Mouse (Mus musculus) forebrain, embryonic 15.5 days (tissue): ENCODE data around the gene Gm45062. TPM values are rescaled to one million over a fixed set of nuclear protein-coding genes. Genes with fewer than 3 reads are reported as not detected.

Experiments
- ATAC-seq: fragments of 200-750 bp; cut with Nextera tagmentation; replicated peaks from 2 replicates; pipeline ENCODE4 v1.8.0; 2017; ENCODE audit warnings: mild to moderate bottlenecking, moderate TSS enrichment, moderate library complexity
- H3K27ac ChIP-seq: fragments of 300-500 bp; sonication (generic); replicated peaks from 2 replicates; pipeline ENCODE4 v1.5.1; 2015; ENCODE audit warnings: mild to moderate bottlenecking, inconsistent platforms
- H3K27me3 ChIP-seq: fragments of 300-500 bp; sonication (generic); 2 replicates; pipeline ENCODE4 v1.6.1; 2015; ENCODE audit warnings: inconsistent platforms
- H3K36me3 ChIP-seq: fragments of 300-500 bp; sonication (generic); 2 replicates; pipeline ENCODE4 v1.6.1; 2015; ENCODE audit warnings: mild to moderate bottlenecking, inconsistent platforms
- H3K4me1 ChIP-seq: fragments of 300-500 bp; sonication (generic); 2 replicates; pipeline ENCODE4 v1.6.1; 2015; ENCODE audit warnings: inconsistent platforms
- H3K4me2 ChIP-seq: fragments of 300-500 bp; sonication (generic); replicated peaks from 2 replicates; pipeline ENCODE4 v1.6.1; 2015; ENCODE audit warnings: mild to moderate bottlenecking, inconsistent platforms
- H3K4me3 ChIP-seq: fragments of 300-500 bp; sonication (generic); 2 replicates; pipeline ENCODE4 v1.5.1; 2015; ENCODE audit warnings: mild to moderate bottlenecking, inconsistent platforms
- H3K9ac ChIP-seq: fragments of 300-500 bp; sonication (generic); replicated peaks from 2 replicates; pipeline ENCODE4 v1.6.1; 2015; ENCODE audit warnings: mild to moderate bottlenecking, inconsistent platforms
- H3K9me3 ChIP-seq: fragments of 300-500 bp; sonication (generic); 2 replicates; pipeline ENCODE4 v1.6.1; 2016; ENCODE audit warnings: inconsistent platforms
- WGBS: fragments of 180-500 bp; shearing (Covaris S2); methylation state at CpG from one replicate; pipeline ENCODE4 v1.1.7; 2015; ENCODE audit warnings: mixed read lengths; 5-methylcytosine and 5-hydroxymethylcytosine counted together
- polyA plus RNA-seq: library from polyadenylated mRNA; unstranded; fragments of >200 nt; fragmentation: Nextera tagmentation; extraction: Ambion mirVana; gene quantifications from 2 replicates; pipeline ENCODE4 v1.2.1, GENCODE M21; 2015

Gene Gm45062
- polyA plus RNA-seq, 1 experiment from 2014 or later: 21.8 TPM

- H3K4me3 ChIP-seq: no peak overlapping the region
- no peak overlapping the region for H3K4me2 ChIP-seq
- peak overlapping the region; percentile 63 for H3K27ac ChIP-seq
- WGBS: 78% methylated on average over 9 of the region's 9 CpGs
- H3K9ac ChIP-seq: no peak overlapping the region
- H3K36me3 ChIP-seq: no peaks in the 10 kb centered on the region
- ATAC-seq: no peak
- no peaks in the 10 kb centered on the region for H3K27me3 ChIP-seq
- H3K9me3 ChIP-seq: no peaks in the 10 kb centered on the region
- H3K4me1 ChIP-seq: peaks cover 19% of the 10 kb centered on the region; the same call in 1 of the 2 replicates
These were observed 171.5 kb downstream of the Gm45062 start for GRCm38 (mm10) chr6:8430610-8431234.

- peak; percentile 73 for ATAC-seq
- WGBS: 61% methylated on average over 9 of the region's 9 CpGs
- peak overlapping the region; percentile 35 for H3K27ac ChIP-seq
- H3K4me2 ChIP-seq: no peak overlapping the region
- H3K4me1 ChIP-seq: peaks cover 19% of the 10 kb centered on the region; the same call in 1 of the 2 replicates
- no peaks in the 10 kb centered on the region for H3K9me3 ChIP-seq
- H3K9ac ChIP-seq: no peak overlapping the region
- H3K4me3 ChIP-seq: no peak overlapping the region
- no peaks in the 10 kb centered on the region for H3K36me3 ChIP-seq
- no peaks in the 10 kb centered on the region for H3K27me3 ChIP-seq
These were observed 173.9 kb downstream of the Gm45062 start for GRCm38 (mm10) chr6:8433179-8433578.

DNA sequence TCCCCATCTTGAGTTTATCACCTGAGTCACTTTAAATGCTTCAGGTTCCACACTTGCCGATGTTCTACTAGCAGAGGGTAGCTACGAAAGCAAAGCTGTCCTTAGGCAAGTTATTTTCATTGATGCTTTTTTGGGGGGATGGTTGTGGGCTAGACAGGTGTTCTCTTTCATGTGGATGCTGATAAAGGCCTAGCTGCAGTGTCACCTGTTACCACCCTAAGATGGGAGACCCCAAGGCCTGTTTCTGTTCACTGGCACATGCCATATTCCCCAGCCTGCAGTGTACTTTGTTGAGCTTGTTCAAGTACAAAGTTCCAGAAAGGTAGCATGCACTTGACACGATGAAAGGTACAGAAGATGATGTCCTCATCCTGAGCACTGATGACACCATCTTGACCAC, 178.7 kb downstream of the Gm45062 start:
- 96% methylated on average over 3 of the region's 3 CpGs for WGBS
- Histone ChIP-seq H3K9me3 (0 out of 2 replicates have a peak, but pooled peaks cover 2% of the 10 kb centered on the region), H3K27ac (no peak overlapping the region), H3K36me3 (no peaks in the 10 kb centered on the region), H3K4me2 (no peak overlapping the region), H3K4me3 (no peak overlapping the region), H3K27me3 (no peaks in the 10 kb centered on the region), H3K4me1 (peaks cover 3% of the 10 kb centered on the region; the same call in 1 of the 2 replicates), H3K9ac (no peak overlapping the region)
- ATAC-seq: no peak

- Histone ChIP-seq H3K27me3 (no peaks in the 10 kb centered on the region), H3K36me3 (no peaks in the 10 kb centered on the region), H3K9me3 (0 out of 2 replicates have a peak, but pooled peaks cover 2% of the 10 kb centered on the region), H3K9ac (no peak overlapping the region), H3K4me3 (no peak overlapping the region), H3K4me2 (no peak overlapping the region), H3K27ac (no peak overlapping the region), H3K4me1 (peaks cover 2% of the 10 kb centered on the region; the same call in 1 of the 2 replicates)
- WGBS: 86% methylated on average over 3 of the region's 3 CpGs
- ATAC-seq: no peak
These were observed 182.6 kb downstream of the Gm45062 start for GRCm38 (mm10) chr6:8441814-8442213.

DNA sequence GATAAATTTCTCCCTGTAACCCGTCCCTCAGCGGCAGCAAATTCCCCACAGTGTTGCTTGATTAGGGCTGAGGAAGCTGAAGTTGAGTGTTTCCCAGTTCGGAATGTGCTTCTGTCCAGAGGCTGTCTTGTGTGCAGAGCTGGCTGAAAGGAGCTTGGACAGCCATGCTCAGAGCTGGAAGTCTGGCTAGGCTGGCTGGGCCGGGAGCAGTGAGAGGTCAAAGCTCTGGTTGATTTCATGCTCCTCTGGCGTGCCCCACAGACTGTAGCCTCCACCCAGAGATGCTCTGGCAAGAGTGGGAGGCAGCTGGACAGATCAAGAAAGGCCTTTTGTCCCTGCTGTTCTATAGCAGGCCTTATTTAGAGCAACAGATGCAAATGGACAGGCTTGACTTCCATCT, 187.5 kb downstream of the Gm45062 start:
- no peak overlapping the region for H3K27ac ChIP-seq
- 59% methylated on average over 5 of the region's 5 CpGs for WGBS
- H3K4me2 ChIP-seq: no peak overlapping the region
- H3K4me1 ChIP-seq: peaks cover 4% of the 10 kb centered on the region; the same call in 1 of the 2 replicates
- no peaks in the 10 kb centered on the region for H3K27me3 ChIP-seq
- no peak for ATAC-seq
- H3K36me3 ChIP-seq: no peaks in the 10 kb centered on the region
- H3K9ac ChIP-seq: no peak overlapping the region
- no peak overlapping the region for H3K4me3 ChIP-seq
- 0 out of 2 replicates have a peak, but pooled peaks cover 2% of the 10 kb centered on the region for H3K9me3 ChIP-seq

DNA sequence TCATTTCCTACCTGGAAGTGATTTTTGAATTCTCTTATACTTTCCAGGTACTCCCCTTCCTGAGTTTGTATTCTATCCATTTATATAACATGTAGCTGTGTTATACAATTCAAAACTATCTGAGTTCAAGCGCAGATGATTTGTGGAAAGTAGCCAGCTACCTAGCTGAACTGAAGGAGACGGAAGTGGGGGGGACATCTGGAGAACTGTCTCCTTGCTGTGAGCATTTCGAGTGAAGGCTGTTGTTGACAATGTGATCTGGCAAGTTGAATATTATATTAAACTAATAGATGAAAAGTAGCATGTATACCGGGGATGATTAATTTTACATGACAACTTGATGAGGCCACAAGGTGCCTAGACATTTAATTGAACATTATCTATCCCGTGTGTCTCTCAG, 196.3 kb downstream of the Gm45062 start:
- Histone ChIP-seq H3K4me1 (no peaks in the 10 kb centered on the region), H3K4me3 (no peak overlapping the region), H3K4me2 (no peak overlapping the region), H3K9ac (no peak overlapping the region), H3K36me3 (no peaks in the 10 kb centered on the region), H3K27me3 (no peaks in the 10 kb centered on the region), H3K9me3 (no peaks in the 10 kb centered on the region), H3K27ac (no peak overlapping the region)
- no peak for ATAC-seq
- WGBS: 83% methylated on average over 5 of the region's 5 CpGs

GRCm38 (mm10) chr6:8458596-8458995, 199.3 kb downstream of the Gm45062 start:
- Histone ChIP-seq H3K4me2 (no peak overlapping the region), H3K27ac (no peak overlapping the region), H3K9ac (no peak overlapping the region), H3K4me3 (no peak overlapping the region), H3K36me3 (no peaks in the 10 kb centered on the region), H3K4me1 (no peaks in the 10 kb centered on the region), H3K9me3 (no peaks in the 10 kb centered on the region), H3K27me3 (no peaks in the 10 kb centered on the region)
- WGBS: 82% methylated on average over 4 of the region's 4 CpGs
- ATAC-seq: no peak

GRCm38 (mm10) chr6:8462447-8462846, 203.2 kb downstream of the Gm45062 start:
- Histone ChIP-seq H3K36me3 (no peaks in the 10 kb centered on the region), H3K4me3 (no peak overlapping the region), H3K4me2 (no peak overlapping the region), H3K27me3 (no peaks in the 10 kb centered on the region), H3K9me3 (no peaks in the 10 kb centered on the region), H3K9ac (no peak overlapping the region), H3K4me1 (peaks cover 6% of the 10 kb centered on the region), H3K27ac (no peak overlapping the region)
- 96% methylated on average over 2 of the region's 2 CpGs for WGBS
- no peak for ATAC-seq

DNA sequence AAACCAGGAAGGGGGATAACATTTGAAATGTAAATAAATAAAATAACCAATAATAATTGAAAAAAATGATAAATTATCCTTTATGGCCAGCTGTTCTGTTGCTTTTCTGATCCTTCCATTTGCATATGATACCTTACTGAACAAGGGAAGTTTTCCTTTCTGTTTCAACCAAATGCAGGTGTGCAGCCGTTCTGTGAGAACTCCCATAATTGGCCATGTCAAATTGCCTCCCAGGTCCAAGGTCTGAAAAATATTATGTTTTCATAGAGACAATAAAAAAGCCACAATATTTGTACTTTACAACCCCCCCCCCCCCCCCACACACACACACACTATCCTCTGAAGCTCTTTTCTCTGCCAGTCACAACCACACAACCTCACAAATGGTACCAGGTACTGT, 206.1 kb downstream of the Gm45062 start:
- H3K9ac ChIP-seq: no peak overlapping the region
- no peak for ATAC-seq
- H3K36me3 ChIP-seq: no peaks in the 10 kb centered on the region
- no peak overlapping the region for H3K4me3 ChIP-seq
- WGBS: 83% methylated on average over 1 of the region's 1 CpGs
- no peaks in the 10 kb centered on the region for H3K9me3 ChIP-seq
- no peaks in the 10 kb centered on the region for H3K27me3 ChIP-seq
- no peak overlapping the region for H3K4me2 ChIP-seq
- H3K27ac ChIP-seq: no peak overlapping the region
- peaks cover 12% of the 10 kb centered on the region for H3K4me1 ChIP-seq

- no peaks in the 10 kb centered on the region for H3K27me3 ChIP-seq
- no peaks in the 10 kb centered on the region for H3K9me3 ChIP-seq
- no peak overlapping the region for H3K4me2 ChIP-seq
- peaks cover 12% of the 10 kb centered on the region for H3K4me1 ChIP-seq
- no peaks in the 10 kb centered on the region for H3K36me3 ChIP-seq
- WGBS: 86% methylated on average over 5 of the region's 5 CpGs
- H3K27ac ChIP-seq: no peak overlapping the region
- no peak for ATAC-seq
- H3K9ac ChIP-seq: no peak overlapping the region
- no peak overlapping the region for H3K4me3 ChIP-seq
These were observed 206.7 kb downstream of the Gm45062 start for GRCm38 (mm10) chr6:8465985-8466384.

DNA sequence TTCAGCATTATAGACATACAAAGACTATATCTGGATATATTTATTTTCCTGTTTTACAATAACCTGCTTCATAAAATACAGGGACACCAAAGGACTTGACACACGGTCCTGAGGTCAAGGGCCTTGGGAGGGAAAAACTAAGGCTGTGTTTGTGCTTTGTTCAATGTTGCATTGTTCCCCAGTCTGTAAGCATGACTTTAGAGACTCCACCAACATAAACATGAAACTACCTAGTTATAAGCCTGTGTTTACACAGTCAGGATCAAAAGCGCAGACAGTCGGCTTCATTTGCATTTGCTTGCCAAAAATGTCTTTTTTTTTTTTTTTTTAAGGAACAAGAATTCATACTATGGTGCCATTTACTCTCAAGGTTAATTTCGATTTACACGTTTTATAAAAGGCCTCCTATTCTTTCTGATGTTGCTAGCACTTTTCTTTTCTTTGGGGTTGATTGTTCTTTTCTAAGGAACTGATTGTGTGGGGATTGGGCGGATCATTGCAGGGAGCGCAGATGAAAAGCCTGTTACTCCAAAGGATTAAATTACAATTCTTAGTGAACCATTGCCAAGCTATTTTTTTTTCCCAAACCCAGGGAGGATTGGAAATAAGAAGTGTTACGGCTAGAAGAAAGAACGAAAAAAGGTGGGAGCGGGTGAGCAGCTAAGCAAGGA, 208.6 kb downstream of the Gm45062 start:
- Histone ChIP-seq H3K9ac (no peak overlapping the region), H3K27me3 (no peaks in the 10 kb centered on the region), H3K36me3 (no peaks in the 10 kb centered on the region), H3K9me3 (no peaks in the 10 kb centered on the region), H3K4me1 (peaks cover 12% of the 10 kb centered on the region), H3K4me2 (no peak overlapping the region), H3K4me3 (no peak overlapping the region), H3K27ac (no peak overlapping the region)
- WGBS: 10% methylated on average over 10 of the region's 10 CpGs
- peak; percentile 68 for ATAC-seq

GRCm38 (mm10) chr6:8469918-8470317, 210.7 kb downstream of the Gm45062 start:
- Histone ChIP-seq H3K9ac (no peak overlapping the region), H3K4me3 (no peak overlapping the region), H3K9me3 (no peaks in the 10 kb centered on the region), H3K4me1 (peaks cover 12% of the 10 kb centered on the region), H3K36me3 (no peaks in the 10 kb centered on the region), H3K4me2 (no peak overlapping the region), H3K27me3 (no peaks in the 10 kb centered on the region), H3K27ac (no peak overlapping the region)
- 96% methylated on average over 3 of the region's 3 CpGs for WGBS
- ATAC-seq: no peak
